Mouse (Mus musculus) forebrain, embryonic 12.5 days (tissue): Measurements from ENCODE around the gene Anxa5. TPM values are rescaled to one million over a fixed set of nuclear protein-coding genes. Genes with fewer than 3 reads are reported as not detected.

Source experiments
- ATAC-seq: fragments of 200-750 bp; cut with Nextera tagmentation; 2 replicates; pipeline ENCODE4 v1.8.0; 2017; ENCODE audit warnings: moderate TSS enrichment; ENCODE audit not compliant: low FRiP score
- H3K27ac ChIP-seq: fragments of 300-500 bp; sonication (generic); 2 replicates; pipeline ENCODE4 v1.5.1; 2016; ENCODE audit warnings: mild to moderate bottlenecking
- H3K27me3 ChIP-seq: fragments of 300-500 bp; sonication (generic); 2 replicates; pipeline ENCODE4 v1.6.1; 2016; ENCODE audit warnings: mild to moderate bottlenecking
- H3K36me3 ChIP-seq: fragments of 300-500 bp; sonication (generic); replicated peaks from 2 replicates; pipeline ENCODE4 v1.6.1; 2016; ENCODE audit warnings: mild to moderate bottlenecking
- H3K4me1 ChIP-seq: fragments of 300-500 bp; sonication (generic); 2 replicates; pipeline ENCODE4 v1.6.1; 2016
- H3K4me2 ChIP-seq: fragments of 300-500 bp; sonication (generic); 2 replicates; pipeline ENCODE4 v1.6.1; 2016; ENCODE audit warnings: mild to moderate bottlenecking, moderate library complexity
- H3K4me3 ChIP-seq: fragments of 300-500 bp; sonication (generic); replicated peaks from 2 replicates; pipeline ENCODE4 v1.5.1; 2016; ENCODE audit warnings: mild to moderate bottlenecking
- H3K9ac ChIP-seq: fragments of 300-500 bp; sonication (generic); 2 replicates; pipeline ENCODE4 v1.6.1; 2016; ENCODE audit warnings: mild to moderate bottlenecking
- H3K9me3 ChIP-seq: fragments of 300-500 bp; sonication (generic); 2 replicates; pipeline ENCODE4 v1.6.1; 2016
- WGBS: fragments of 180-500 bp; shearing (Covaris S2); methylation state at CpG from one replicate; pipeline ENCODE4 v1.1.7; 2016; 5-methylcytosine and 5-hydroxymethylcytosine counted together
- polyA plus RNA-seq: library from polyadenylated mRNA; unstranded; fragments of >200 nt; fragmentation: Nextera tagmentation; extraction: Ambion mirVana; gene quantifications from 2 replicates; pipeline ENCODE4 v1.2.1, GENCODE M21; 2016

Anxa5 gene
- polyA plus RNA-seq, 1 experiment from 2014 or later, result 75.3 TPM

DNA sequence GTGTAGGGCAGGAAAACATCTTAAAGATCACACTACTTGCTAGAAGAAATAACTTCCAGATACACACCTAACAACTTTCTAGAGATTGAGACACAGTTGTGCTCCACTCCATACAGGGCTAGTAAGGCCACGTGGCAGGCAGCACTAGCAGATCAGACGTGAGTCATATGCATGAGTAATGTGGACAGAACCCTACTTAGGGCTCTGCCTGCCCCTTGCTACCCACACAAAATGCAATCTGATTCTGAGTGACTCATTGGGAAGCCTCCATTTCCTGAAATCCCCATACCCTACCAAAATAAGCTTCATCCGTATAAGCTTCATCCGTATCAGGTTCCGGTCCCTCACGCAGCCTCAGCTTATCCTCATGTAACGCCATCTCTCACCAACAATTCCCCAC is 8.1 kb downstream of the Anxa5 start:
- Histone ChIP-seq H3K36me3 (no peaks in the 10 kb centered on the region), H3K4me3 (no peak overlapping the region), H3K9me3 (no peaks in the 10 kb centered on the region), H3K4me2 (no peak overlapping the region), H3K27ac (no peak overlapping the region), H3K4me1 (no peaks in the 10 kb centered on the region), H3K27me3 (no peaks in the 10 kb centered on the region), H3K9ac (no peak overlapping the region)
- ATAC-seq, result no peak
- 90% methylated on average over 7 of the region's 7 CpGs for WGBS

DNA sequence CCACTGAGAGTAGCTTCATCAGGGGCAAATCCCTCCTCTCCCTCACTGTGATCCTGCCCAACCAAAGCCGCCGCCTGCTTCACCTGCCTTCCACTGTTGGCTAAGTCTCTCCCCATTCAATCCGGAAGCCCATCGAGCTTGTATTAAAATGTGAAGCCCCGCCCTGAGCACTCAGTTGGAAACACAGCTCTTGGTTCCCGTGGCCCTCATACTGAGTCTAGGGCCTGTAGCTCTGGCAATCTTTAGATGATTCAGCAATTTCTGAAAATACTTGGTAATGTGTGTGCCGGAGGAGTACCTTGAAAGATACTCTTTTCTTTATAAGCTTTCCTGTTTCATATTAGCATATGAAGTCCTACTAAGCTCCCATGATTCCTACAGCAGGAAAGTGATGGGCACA is 10.2 kb downstream of the Anxa5 start:
- WGBS, result 61% methylated on average over 7 of the region's 7 CpGs
- Histone ChIP-seq H3K36me3 (no peaks in the 10 kb centered on the region), H3K4me3 (no peak overlapping the region)

DNA sequence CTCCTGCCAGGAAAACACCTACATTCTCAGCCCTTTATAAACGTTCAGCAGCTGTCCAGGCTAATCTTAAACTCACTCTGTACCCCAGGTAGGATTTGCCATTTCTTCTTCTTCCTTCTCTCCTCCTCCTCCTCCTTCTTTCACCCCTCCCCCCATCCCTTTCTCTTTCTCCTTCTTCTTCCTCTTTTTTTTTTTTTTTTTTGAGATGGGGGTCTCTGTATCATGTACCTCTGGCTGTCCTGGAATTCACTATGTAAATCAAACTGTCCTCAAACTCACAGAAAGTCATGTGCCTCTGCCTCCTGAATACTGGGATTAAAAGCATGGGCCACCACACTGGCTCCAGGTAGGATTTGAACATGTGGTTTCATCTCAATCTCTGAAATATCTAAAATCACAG is 13.3 kb downstream of the Anxa5 start:
- H3K4me2 ChIP-seq, result no peak overlapping the region
- no peaks in the 10 kb centered on the region for H3K4me1 ChIP-seq
- ATAC-seq, result no peak
- H3K27ac ChIP-seq, result no peak overlapping the region
- H3K9ac ChIP-seq, result no peak overlapping the region
- WGBS, result 17% methylated on average over 1 of the region's 1 CpGs
- no peak overlapping the region for H3K4me3 ChIP-seq
- 0 out of 2 replicates have a peak, but pooled peaks cover 3% of the 10 kb centered on the region for H3K36me3 ChIP-seq
- no peaks in the 10 kb centered on the region for H3K9me3 ChIP-seq
- H3K27me3 ChIP-seq, result no peaks in the 10 kb centered on the region

More for the DNA sequence above, 10.2 kb downstream of the Anxa5 start:
- Histone ChIP-seq H3K9me3 (no peaks in the 10 kb centered on the region), H3K4me1 (no peaks in the 10 kb centered on the region), H3K9ac (no peak overlapping the region), H3K27ac (no peak overlapping the region), H3K4me2 (no peak overlapping the region), H3K27me3 (no peaks in the 10 kb centered on the region)
- ATAC-seq, result no peak

DNA sequence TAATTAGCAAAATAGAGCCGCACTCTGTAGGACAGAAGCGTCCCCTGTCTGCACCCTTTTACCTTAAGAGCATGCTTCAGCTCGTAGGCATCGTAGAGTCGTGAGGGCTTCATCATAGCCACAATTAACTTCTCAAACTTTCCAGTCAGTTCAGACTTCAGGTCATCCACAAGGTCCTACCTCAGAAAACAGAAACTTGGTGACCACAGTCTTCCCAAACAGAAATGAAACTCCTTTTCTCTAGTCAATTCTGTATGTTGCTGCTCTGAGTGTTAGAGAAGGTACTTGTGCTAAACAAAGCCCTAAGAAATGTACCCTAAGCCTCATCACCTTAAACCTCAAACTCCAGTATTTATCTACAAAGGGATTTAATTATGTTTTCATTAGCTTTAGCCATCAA is 13.9 kb downstream of the Anxa5 start:
- no peak overlapping the region for H3K27ac ChIP-seq
- no peak overlapping the region for H3K4me2 ChIP-seq
- no peaks in the 10 kb centered on the region for H3K4me1 ChIP-seq
- H3K27me3 ChIP-seq, result no peaks in the 10 kb centered on the region
- WGBS, result 72% methylated on average over 5 of the region's 5 CpGs
- no peak overlapping the region for H3K4me3 ChIP-seq
- ATAC-seq, result no peak
- no peak overlapping the region for H3K9ac ChIP-seq
- 0 out of 2 replicates have a peak, but pooled peaks cover 3% of the 10 kb centered on the region for H3K36me3 ChIP-seq
- no peaks in the 10 kb centered on the region for H3K9me3 ChIP-seq

DNA sequence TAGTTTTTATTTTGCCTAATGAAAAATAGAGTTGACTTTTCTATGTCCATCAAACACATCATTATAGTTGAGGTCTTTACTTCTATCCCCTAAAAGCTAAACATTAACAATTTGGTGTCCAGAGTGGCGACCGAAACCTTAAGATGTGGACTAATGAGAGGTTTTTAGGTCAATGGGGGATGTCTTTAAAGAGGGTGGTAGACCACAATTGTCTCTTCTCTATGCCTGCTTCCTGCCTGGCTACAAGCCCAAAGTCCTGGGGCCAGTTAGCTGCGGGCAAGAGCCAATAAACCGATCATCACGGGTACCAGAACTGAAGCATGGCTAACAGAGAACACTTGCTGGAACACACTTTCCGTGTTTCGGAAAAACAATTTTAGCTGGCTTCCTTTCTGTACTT is 15.0 kb downstream of the Anxa5 start:
- ATAC-seq, result no peak
- Histone ChIP-seq H3K36me3 (0 out of 2 replicates have a peak, but pooled peaks cover 3% of the 10 kb centered on the region), H3K27me3 (no peaks in the 10 kb centered on the region), H3K9me3 (no peaks in the 10 kb centered on the region), H3K4me3 (no peak overlapping the region), H3K4me2 (no peak overlapping the region), H3K9ac (no peak overlapping the region), H3K4me1 (no peaks in the 10 kb centered on the region), H3K27ac (no peak overlapping the region)
- WGBS, result 92% methylated on average over 7 of the region's 7 CpGs

DNA sequence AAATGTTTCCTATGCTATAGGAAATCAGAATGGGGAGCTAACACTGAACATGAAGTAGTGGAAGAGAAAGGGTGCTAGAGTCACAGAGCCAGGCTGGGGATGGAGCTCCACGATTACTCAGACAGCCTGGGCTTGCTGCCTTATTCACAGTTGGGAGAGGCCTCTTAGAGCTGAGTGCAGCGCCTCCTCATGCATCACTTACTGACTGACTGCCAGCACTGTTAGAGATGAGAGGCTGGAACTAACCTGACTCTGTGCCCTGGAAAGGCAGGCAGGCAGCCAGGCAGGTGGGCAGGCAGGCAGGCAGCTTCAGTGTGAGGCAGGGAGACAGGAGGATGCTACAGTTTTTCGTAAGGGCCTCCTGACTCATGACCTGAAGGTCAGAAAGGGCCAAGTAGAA is 20.1 kb downstream of the Anxa5 start:
- ATAC-seq, result no peak
- Histone ChIP-seq H3K4me1 (no peaks in the 10 kb centered on the region), H3K9me3 (no peaks in the 10 kb centered on the region), H3K9ac (no peak overlapping the region), H3K4me2 (no peak overlapping the region), H3K36me3 (0 out of 2 replicates have a peak, but pooled peaks cover 3% of the 10 kb centered on the region), H3K4me3 (no peak overlapping the region), H3K27me3 (no peaks in the 10 kb centered on the region), H3K27ac (no peak overlapping the region)
- 86% methylated on average over 3 of the region's 3 CpGs for WGBS

DNA sequence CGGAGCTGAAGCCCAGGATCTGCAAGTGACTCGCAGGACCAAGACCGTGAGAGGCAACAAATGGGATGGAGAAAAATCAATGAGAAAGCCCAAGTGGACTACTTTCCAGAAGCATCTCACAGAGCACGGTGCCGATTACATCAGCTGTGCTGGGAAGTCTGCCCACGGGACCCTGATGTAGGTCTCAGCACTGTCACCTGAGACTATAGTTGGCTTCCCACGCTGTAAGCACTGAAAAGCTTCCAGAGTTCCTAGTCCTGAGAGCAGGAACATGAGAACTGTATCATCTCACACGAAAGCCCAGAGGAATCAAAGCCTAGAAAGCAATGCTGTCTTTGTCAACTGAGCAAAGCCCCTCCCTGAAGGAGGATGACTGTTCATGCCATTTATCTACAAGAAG is 20.6 kb downstream of the Anxa5 start:
- H3K9ac ChIP-seq, result no peak overlapping the region
- 0 out of 2 replicates have a peak, but pooled peaks cover 3% of the 10 kb centered on the region for H3K36me3 ChIP-seq
- no peaks in the 10 kb centered on the region for H3K4me1 ChIP-seq
- 92% methylated on average over 8 of the region's 8 CpGs for WGBS
- H3K4me2 ChIP-seq, result no peak overlapping the region
- H3K27ac ChIP-seq, result no peak overlapping the region
- H3K4me3 ChIP-seq, result no peak overlapping the region
- H3K9me3 ChIP-seq, result no peaks in the 10 kb centered on the region
- no peaks in the 10 kb centered on the region for H3K27me3 ChIP-seq
- no peak for ATAC-seq

DNA sequence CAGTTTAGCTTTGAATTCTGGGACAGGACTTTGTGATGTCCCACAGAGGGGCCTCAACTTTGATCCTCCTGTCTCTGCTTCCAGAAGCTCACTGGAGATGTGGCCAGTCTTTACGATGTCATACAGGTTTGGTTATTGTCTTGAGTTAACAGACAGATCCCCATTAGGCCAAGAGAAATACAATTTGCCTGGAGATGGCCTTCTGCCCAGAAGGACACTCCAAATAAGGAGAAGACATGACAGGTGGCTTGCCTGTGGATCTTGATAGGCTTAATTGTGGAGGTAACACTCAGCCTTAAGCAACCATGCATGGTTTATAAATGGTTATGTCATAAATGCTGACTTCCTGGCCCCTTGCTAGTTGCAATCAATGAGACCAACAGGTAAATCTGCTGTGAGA is 23.2 kb downstream of the Anxa5 start:
- Histone ChIP-seq H3K27me3 (no peaks in the 10 kb centered on the region), H3K9me3 (no peaks in the 10 kb centered on the region), H3K4me3 (no peak overlapping the region), H3K4me1 (no peaks in the 10 kb centered on the region), H3K4me2 (no peak overlapping the region), H3K9ac (no peak overlapping the region), H3K27ac (no peak overlapping the region), H3K36me3 (no peaks in the 10 kb centered on the region)
- no peak for ATAC-seq
- 91% methylated on average over 1 of the region's 1 CpGs for WGBS

DNA sequence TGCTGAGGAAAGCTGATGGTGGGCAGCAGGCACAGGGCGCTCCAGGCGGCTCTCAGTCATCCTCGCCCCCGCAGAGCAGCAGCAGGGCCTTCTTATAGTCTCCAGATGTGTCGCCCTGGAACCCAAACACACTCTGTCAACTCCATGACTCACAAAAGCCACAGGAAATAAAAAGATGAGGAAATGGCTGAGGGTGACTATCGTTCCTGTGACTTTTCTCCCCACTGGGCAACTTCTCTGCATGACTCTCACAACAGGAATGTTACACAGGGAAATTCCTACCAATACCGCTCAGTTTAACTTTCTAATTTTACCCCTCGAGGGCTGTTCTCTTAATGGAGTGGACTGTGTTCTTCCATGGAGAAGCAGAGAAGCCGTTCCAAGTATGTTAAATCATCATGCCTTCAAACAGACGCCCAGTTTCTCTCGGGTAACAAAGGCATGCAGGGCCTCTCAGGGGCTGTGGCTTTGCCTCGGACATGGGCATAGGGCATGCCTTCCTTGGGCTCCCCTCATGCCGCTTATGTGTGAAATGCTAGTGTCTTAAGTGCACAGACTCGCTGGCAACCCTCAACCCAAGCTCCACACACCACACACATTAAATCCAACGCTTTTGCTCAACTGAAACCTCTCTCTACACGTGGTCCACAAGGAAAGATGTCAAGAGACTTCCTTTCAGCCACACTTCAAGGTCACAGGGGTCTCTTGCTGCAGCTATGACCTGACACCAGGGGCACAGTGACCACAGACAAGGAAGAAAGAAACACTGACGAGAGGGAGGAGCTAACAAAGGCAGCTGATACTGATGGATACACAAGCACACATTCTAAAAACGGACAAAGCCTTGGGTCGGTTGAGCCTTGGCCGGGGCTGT is 26.2 kb downstream of the Anxa5 start:
- no peaks in the 10 kb centered on the region for H3K9me3 ChIP-seq
- no peaks in the 10 kb centered on the region for H3K4me1 ChIP-seq
- ATAC-seq, result no peak
- no peak overlapping the region for H3K4me2 ChIP-seq
- no peaks in the 10 kb centered on the region for H3K36me3 ChIP-seq
- H3K27me3 ChIP-seq, result no peaks in the 10 kb centered on the region
- no peak overlapping the region for H3K4me3 ChIP-seq
- 53% methylated on average over 20 of the region's 20 CpGs for WGBS
- no peak overlapping the region for H3K9ac ChIP-seq
- H3K27ac ChIP-seq, result no peak overlapping the region

DNA sequence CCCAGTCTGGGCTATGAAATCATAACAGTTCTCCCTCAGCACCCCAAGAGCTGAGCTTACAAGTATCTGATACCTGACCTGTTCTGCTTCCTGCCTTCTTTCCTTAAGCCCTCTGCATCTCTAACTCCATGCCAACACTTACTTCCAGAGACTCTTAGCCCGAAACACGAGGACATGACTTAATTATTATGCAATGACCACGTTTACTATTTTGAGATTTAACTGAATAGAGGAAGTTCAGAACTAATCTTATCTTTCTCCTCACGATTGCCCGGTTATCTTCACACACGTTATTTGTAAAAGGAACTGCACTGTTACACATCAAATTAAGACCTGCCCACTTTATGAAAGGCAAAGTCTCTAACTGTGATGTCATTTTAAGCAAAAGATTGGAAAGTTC is 28.8 kb downstream of the Anxa5 start:
- H3K4me3 ChIP-seq, result no peak overlapping the region
- no peaks in the 10 kb centered on the region for H3K9me3 ChIP-seq
- no peaks in the 10 kb centered on the region for H3K4me1 ChIP-seq
- no peak overlapping the region for H3K4me2 ChIP-seq
- H3K9ac ChIP-seq, result no peak overlapping the region
- no peaks in the 10 kb centered on the region for H3K27me3 ChIP-seq
- 80% methylated on average over 6 of the region's 6 CpGs for WGBS
- no peaks in the 10 kb centered on the region for H3K36me3 ChIP-seq
- no peak for ATAC-seq
- H3K27ac ChIP-seq, result no peak overlapping the region

DNA sequence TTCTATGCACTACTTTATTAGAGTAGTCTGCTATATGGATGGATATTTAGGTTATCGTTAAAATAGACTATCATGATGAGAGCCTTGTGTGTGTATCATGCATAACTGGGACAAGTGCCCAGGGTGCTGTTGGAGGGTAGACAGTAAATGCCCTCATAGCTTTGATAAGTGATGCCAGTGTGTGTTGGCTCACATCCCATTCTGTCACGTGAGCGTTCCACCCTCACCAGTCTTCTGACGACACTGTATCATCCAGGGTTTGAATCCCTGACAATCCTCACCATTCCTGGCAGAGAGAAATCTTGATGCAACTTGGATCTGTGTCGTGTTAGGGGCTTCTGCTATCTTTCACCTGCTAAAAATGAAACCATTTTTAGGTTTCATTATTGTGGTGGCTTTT is 29.2 kb downstream of the Anxa5 start:
- no peak overlapping the region for H3K4me2 ChIP-seq

DNA sequence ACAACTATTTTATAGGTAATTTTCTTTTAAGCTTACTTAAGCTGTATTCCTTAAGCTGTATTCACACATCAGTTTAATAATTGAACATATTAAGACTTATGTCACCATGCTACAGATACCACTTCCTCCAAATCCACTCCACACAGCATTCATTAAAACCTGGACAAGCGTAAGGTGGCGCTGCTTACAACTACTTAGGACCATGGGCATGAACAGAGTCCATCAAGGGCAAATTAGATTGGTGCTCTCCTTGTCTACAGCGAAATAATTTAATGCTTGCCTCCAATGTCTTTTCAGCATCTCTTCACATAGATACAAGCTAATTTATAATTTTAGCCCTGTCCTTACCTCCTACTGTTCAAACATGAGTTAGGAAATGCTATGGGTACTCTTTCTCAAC is 29.7 kb downstream of the Anxa5 start:
- H3K9ac ChIP-seq, result no peak overlapping the region
- H3K4me2 ChIP-seq, result no peak overlapping the region
- no peaks in the 10 kb centered on the region for H3K9me3 ChIP-seq
- no peaks in the 10 kb centered on the region for H3K27me3 ChIP-seq
- no peak for ATAC-seq
- H3K36me3 ChIP-seq, result no peaks in the 10 kb centered on the region
- H3K4me3 ChIP-seq, result no peak overlapping the region
- H3K27ac ChIP-seq, result no peak overlapping the region
- H3K4me1 ChIP-seq, result no peaks in the 10 kb centered on the region
- WGBS, result 89% methylated on average over 3 of the region's 3 CpGs

More for the DNA sequence above, 29.2 kb downstream of the Anxa5 start:
- H3K27me3 ChIP-seq, result no peaks in the 10 kb centered on the region
- no peaks in the 10 kb centered on the region for H3K36me3 ChIP-seq
- H3K9ac ChIP-seq, result no peak overlapping the region
- no peaks in the 10 kb centered on the region for H3K4me1 ChIP-seq
- 83% methylated on average over 5 of the region's 5 CpGs for WGBS
- ATAC-seq, result no peak
- H3K4me3 ChIP-seq, result no peak overlapping the region
- no peak overlapping the region for H3K27ac ChIP-seq
- no peaks in the 10 kb centered on the region for H3K9me3 ChIP-seq

DNA sequence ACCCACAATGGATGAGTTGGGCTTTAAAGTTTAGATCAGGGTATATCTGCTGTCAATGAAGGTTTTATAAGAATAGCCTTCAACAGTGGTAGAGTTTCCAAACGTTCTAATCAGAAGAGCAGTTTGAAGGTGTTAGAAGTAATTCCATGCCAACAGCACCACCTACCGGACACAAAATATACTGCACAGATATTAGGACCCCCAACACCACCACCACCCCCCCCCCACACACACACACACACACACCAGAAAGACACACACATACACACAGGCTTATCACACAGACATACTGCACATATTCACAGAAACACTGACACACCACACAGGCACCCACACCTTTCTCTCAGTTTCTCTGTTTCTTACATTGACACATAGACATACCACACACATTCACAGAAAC is 33.3 kb downstream of the Anxa5 start:
- peak; percentile 69 for ATAC-seq

More for the DNA sequence above, 33.3 kb downstream of the Anxa5 start:
- H3K36me3 ChIP-seq, result no peaks in the 10 kb centered on the region
- H3K9me3 ChIP-seq, result no peaks in the 10 kb centered on the region
- H3K4me3 ChIP-seq, result no peak overlapping the region
- H3K4me1 ChIP-seq, result no peaks in the 10 kb centered on the region
- H3K9ac ChIP-seq, result no peak overlapping the region
- H3K4me2 ChIP-seq, result no peak overlapping the region
- WGBS, result 0% methylated on average over 2 of the region's 2 CpGs
- no peak overlapping the region for H3K27ac ChIP-seq
- no peaks in the 10 kb centered on the region for H3K27me3 ChIP-seq
